Mouse (Mus musculus) liver, embryonic 14.5 days (tissue): ENCODE measurements at regions not wholly inside any gene's neighbourhood (a gene's known extent, or its start where the extent isn't known, plus 50 kb on each side); places are given as distances from the start of the nearest gene placed in this dataset.

Source experiments
- ATAC-seq: fragments of 200-750 bp; cut with Nextera tagmentation; 2 replicates; pipeline ENCODE4 v1.8.0; 2017; ENCODE audit warnings: moderate number of reproducible peaks, mild to moderate bottlenecking, moderate library complexity; ENCODE audit not compliant: insufficient read depth
- DNase-seq, 3 experiments: peaks; one replicate each; pipeline ENCODE4 v3.0.0-alpha.2; 2012 to 2013; ENCODE audit warnings: low read depth in 3 of 3, low spot score in 3 of 3
- H3K27ac ChIP-seq: fragments of 300-500 bp; sonication (generic); 2 replicates; pipeline ENCODE4 v1.5.1; 2014; ENCODE audit warnings: moderate library complexity, mild to moderate bottlenecking, control low read depth, inconsistent platforms
- H3K27me3 ChIP-seq: fragments of 300-500 bp; sonication (generic); 2 replicates; pipeline ENCODE4 v1.6.1; 2014; ENCODE audit warnings: mild to moderate bottlenecking, low read length, moderate library complexity; ENCODE audit not compliant: control insufficient read depth, insufficient read depth
- H3K36me3 ChIP-seq: fragments of 300-500 bp; sonication (generic); replicated peaks from 2 replicates; pipeline ENCODE4 v1.6.1; 2014; ENCODE audit warnings: low read depth; ENCODE audit not compliant: control insufficient read depth, insufficient read depth
- H3K4me1 ChIP-seq, 2 experiments: fragments of 200-500 bp in 1 of 2; fragments of 300-500 bp in 1 of 2; sonication (generic) in 1 of 2; replicated peaks; 2 replicates each; pipeline ENCODE4 v1.6.1; 2012 to 2014; ENCODE audit warnings: antibody characterized with exemption in 1 of 2, inconsistent platforms in 1 of 2, low read length in 1 of 2; ENCODE audit not compliant: control insufficient read depth in 2 of 2, insufficient read depth in 2 of 2
- H3K4me2 ChIP-seq: fragments of 300-500 bp; sonication (generic); 2 replicates; pipeline ENCODE4 v1.6.1; 2014; ENCODE audit warnings: low read depth, mild to moderate bottlenecking, control low read depth, moderate library complexity
- H3K4me3 ChIP-seq, 2 experiments: fragments of 200-500 bp in 1 of 2; fragments of 300-500 bp in 1 of 2; sonication (generic) in 1 of 2; 2 replicates each; pipeline ENCODE4 v1.5.1; 2012 to 2014; ENCODE audit warnings: low read depth in 2 of 2, low read length in 2 of 2, mild to moderate bottlenecking in 2 of 2, control low read depth in 1 of 2, inconsistent platforms in 1 of 2, moderate library complexity in 1 of 2; ENCODE audit not compliant: insufficient read depth in 1 of 2
- H3K9ac ChIP-seq: fragments of 300-500 bp; sonication (generic); replicated peaks from 2 replicates; pipeline ENCODE4 v1.6.1; 2014; ENCODE audit warnings: mild to moderate bottlenecking, control low read depth, moderate library complexity
- H3K9me3 ChIP-seq: fragments of 300-500 bp; sonication (generic); 2 replicates; pipeline ENCODE4 v1.6.1; 2016; ENCODE audit warnings: low read length, mixed read lengths; ENCODE audit not compliant: control insufficient read depth
- CTCF ChIP-seq: IDR thresholded peaks from 2 replicates; pipeline ENCODE4 v1.5.1; 2016; ENCODE audit warnings: antibody characterized with exemption, low read depth, control low read depth
- EP300 ChIP-seq: IDR thresholded peaks from 2 replicates; pipeline ENCODE4 v1.6.1; 2016; ENCODE audit warnings: antibody characterized with exemption, low read depth
- WGBS: fragments of 180-500 bp; shearing (Covaris S2); extraction: QIAGEN DNeasy Blood & Tissue Kit; methylation state at CpG from one replicate; pipeline ENCODE4 v1.1.7; 2014; ENCODE audit not compliant: insufficient replicate concordance; 5-methylcytosine and 5-hydroxymethylcytosine counted together

DNA sequence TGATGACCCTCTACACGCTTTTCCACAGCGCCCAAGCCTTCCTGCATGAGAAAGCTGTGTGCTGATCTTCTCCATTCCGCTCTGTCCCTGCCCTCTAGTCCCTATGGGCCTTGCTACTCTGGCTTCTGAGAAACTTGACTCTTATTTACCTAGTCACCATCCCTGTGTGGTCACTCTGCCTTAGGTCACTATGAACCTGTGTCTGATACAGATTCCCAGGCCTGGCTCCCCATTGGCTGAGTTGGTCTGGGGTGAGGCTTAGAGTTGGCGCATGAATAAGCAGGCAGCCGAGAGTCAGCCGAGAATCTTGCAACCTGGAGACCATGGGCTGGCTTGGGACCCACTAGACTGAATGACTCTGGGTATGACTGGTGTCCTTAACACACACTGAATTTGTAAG, 373.5 kb downstream of the Sox9 start:
- no peak overlapping the region for H3K4me2 ChIP-seq
- no peak overlapping the region for H3K4me3 ChIP-seq
- TF ChIP-seq EP300 = no peak
- no peak for TF ChIP-seq CTCF
- no peaks in the 10 kb centered on the region for H3K4me1 ChIP-seq
- no peaks in the 10 kb centered on the region for H3K36me3 ChIP-seq
- ATAC-seq (no peak), DNase-seq (no peak)
- WGBS = 78% methylated on average over 6 of the region's 6 CpGs
- no peaks in the 10 kb centered on the region for H3K27me3 ChIP-seq
- no peaks in the 10 kb centered on the region for H3K9me3 ChIP-seq
- H3K27ac ChIP-seq = no peak overlapping the region
- H3K9ac ChIP-seq = no peak overlapping the region

DNA sequence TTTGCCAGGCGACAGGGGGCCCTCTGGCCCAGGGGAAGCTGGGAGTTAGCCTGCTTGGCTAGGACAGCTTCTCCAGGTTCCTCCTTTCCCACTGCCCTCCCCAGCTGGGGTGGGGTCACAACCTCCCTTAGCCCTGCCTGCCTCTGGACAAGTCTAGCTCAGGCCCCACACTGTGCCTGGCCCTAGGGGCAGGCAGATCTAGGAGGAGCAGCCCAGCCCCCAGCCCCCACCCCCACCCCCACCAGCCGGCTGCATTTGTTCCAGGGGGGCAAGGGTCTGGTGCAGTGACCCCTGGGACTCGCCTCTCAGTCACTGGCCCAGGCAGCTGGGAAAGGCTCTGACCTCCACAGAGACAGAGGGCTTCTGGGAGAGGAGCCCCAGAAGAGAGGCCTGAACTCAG, 381.9 kb downstream of the Sox9 start:
- no peaks in the 10 kb centered on the region for H3K9me3 ChIP-seq
- H3K36me3 ChIP-seq = no peaks in the 10 kb centered on the region
- no peak overlapping the region for H3K4me2 ChIP-seq
- 26% methylated on average over 3 of the region's 3 CpGs for WGBS
- H3K4me1 ChIP-seq = no peaks in the 10 kb centered on the region
- DNase-seq (no peak), ATAC-seq (no peak)
- H3K9ac ChIP-seq = no peak overlapping the region
- TF ChIP-seq CTCF (no peak), EP300 (no peak)
- H3K27ac ChIP-seq = no peak overlapping the region
- no peaks in the 10 kb centered on the region for H3K27me3 ChIP-seq
- no peak overlapping the region for H3K4me3 ChIP-seq

DNA sequence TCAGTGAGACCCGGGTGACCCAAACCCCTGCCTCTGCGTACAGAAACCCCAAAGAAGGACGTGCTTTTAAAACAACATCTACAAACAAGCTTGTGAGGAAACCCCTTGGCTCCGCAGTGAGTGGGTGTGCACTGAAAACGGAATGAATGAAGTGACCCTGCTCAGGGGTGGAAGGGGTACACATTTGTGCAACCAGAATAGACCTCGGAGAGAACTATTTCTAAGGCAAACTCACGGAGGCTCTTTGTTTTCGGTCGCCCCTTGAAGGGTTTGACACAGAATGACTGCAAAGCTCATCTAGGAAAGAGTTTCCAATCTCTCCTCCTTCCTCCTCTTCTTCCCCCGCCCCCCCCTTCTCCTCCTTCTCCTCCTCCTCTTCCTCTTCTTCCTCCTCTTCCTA, 382.5 kb downstream of the Sox9 start:
- Histone ChIP-seq H3K4me2 (no peak overlapping the region), H3K9ac (no peak overlapping the region), H3K9me3 (no peaks in the 10 kb centered on the region), H3K27ac (no peak overlapping the region), H3K4me3 (no peak overlapping the region), H3K27me3 (no peaks in the 10 kb centered on the region), H3K4me1 (no peaks in the 10 kb centered on the region), H3K36me3 (no peaks in the 10 kb centered on the region)
- WGBS = 24% methylated on average over 10 of the region's 10 CpGs
- no peak for ATAC-seq
- no peak for DNase-seq
- TF ChIP-seq CTCF (no peak), EP300 (no peak)

DNA sequence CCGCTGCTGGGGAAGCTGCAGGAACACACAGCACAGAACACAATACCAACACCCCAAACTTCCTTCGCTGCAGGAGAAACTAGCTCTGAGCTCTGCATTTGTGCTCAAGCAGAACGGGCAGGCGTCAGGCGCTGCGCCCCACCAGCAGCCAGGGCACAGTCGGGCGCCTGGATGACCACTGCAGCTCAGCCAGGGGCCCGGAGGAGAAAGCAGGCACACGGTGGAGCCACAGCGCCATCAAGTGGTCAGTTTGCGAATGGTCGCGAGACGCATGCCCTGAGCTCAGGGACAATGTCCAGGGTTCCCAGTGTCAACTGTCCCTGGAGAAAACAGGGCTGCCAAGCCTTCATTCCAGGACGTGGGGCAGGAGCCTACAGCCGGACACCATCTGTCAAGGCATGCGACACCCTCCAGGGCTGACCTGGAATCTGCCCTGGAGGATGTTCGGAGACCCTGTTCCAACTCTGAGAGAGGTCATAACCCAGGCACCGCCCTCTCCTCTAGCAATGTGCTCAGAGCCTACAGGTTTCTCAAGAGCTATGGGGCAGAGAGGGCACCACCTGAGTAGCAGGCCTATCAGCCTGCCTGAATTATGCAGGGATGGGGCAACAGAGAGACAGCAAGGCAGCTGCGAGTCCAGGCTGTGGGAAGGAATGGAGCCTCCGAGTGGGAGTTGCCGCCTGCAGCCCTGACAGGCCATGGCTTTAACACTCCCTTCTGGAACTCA, 383.2 kb downstream of the Sox9 start:
- TF ChIP-seq CTCF = peak; percentile 95
- no peak for TF ChIP-seq EP300
- Histone ChIP-seq H3K4me1 (no peaks in the 10 kb centered on the region), H3K4me3 (no peak overlapping the region), H3K27me3 (no peaks in the 10 kb centered on the region), H3K27ac (no peak overlapping the region), H3K9ac (no peak overlapping the region), H3K36me3 (no peaks in the 10 kb centered on the region), H3K4me2 (peak overlapping the region; percentile 35; the same call in 1 of the 2 replicates), H3K9me3 (no peaks in the 10 kb centered on the region)
- DNase-seq (peak in 1 of 3 experiments; percentile 11), ATAC-seq (peak; percentile 36; the same call in 1 of the 2 replicates)
- WGBS = 12% methylated on average over 23 of the region's 23 CpGs

DNA sequence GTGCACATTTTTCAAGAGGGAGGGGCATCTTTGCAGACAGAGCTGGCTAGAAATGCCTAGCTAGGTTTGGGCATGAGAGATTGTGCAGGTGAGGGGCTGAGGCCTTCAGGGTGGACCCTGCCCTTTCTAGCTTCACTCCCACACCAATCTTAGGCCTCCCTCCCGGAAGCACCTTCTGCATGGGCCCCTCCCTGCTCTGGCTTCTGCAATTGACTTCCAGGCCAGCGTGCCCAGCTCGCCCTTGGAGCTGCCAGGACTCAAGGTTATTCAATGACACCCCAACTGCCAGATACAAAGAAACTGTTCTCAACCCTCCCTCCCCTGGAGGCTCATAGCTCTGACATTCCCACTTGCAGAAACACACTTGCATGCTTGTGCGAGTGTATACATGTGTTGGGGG, 384.5 kb downstream of the Sox9 start:
- Histone ChIP-seq H3K9ac (no peak overlapping the region), H3K27ac (no peak overlapping the region), H3K4me2 (no peak overlapping the region), H3K4me1 (no peaks in the 10 kb centered on the region), H3K4me3 (no peak overlapping the region), H3K9me3 (no peaks in the 10 kb centered on the region), H3K36me3 (no peaks in the 10 kb centered on the region), H3K27me3 (no peaks in the 10 kb centered on the region)
- no peak for DNase-seq
- WGBS = 60% methylated on average over 4 of the region's 4 CpGs
- TF ChIP-seq CTCF (no peak), EP300 (no peak)
- ATAC-seq = no peak
